Mouse (Mus musculus): ENCODE results near the gene Gm20518.

GRCm38 (mm10) chr16:17838051-17838450, 53.4 kb downstream of the Gm20518 start, which contains the start of gene Car15:
- TF ChIP-seq CTCF (IDR thresholded peaks at IDR 0.05; ENCODE audit: low read depth) (no peak), EP300 (IDR thresholded peaks at IDR 0.05; ENCODE audit: low read depth) (no peak)

Data from liver, postnatal 0 days (tissue).